Mouse (Mus musculus): ENCODE results near the gene Acad8. TPM values are rescaled to one million over a fixed set of nuclear protein-coding genes. Genes with fewer than 3 reads are reported as not detected.

Gene Acad8
- polyA plus RNA-seq (2016; fragmentation: Nextera tagmentation; extraction: Ambion mirVana): 36.8 and 38.3 TPM in 2 replicates

DNA sequence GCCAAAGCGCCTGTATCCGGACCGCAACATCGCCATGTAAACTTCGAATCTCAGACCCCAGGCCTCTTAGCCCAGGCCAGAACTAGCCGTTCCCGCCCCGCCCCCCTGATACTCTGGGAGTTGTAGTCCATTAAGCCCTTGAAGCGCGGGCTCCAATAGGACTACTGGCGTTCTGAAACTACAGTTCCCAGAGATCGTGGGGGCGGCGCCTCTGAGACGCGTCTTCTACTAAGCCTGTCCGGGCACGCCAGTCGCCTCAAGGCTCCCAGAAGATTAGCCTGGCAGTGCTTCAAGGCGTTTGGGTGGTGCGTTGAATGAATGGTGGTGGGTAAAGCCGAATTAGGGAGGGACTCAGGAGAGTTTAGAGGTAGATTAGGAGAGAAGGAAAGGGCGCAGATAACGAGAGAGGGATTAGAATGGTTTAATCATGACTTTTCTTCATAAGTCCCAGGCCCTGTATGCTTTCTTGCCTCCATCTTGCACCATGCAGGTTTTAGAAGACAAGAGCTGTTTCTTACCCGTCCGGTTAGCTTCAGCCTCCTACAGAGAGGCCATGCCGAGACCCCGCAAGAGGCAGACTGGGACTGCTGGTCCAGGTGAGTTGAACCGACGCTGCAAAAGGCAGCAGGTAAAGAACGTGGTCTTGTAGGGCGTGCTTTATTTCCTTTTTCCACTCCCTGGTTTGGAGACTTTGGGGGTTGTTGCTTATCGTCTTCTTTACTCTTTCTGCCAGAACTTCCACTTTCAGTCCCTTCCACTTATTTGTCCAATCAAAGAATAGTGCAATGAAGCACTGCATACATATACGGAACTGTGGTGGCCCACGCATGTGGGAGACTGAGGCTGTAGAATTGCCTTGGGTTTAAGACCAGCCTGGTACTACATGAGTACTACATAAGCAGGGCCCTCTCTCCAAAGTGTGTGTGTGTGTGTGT is at the start of gene Acad8, which contains the start of gene Thyn1:
Gene Acad8 (minus strand): TSS at position 106 of the 935 bp plus-strand sequence.
Gene Thyn1 (plus strand): TSS at position 250 of the 935 bp plus-strand sequence.
- peaks cover 19% of the 10 kb centered on the region for H3K36me3 ChIP-seq
- peak within 1 kb of the TSS; percentile 78 for H3K4me2 ChIP-seq (replicated peaks)
- WGBS: 1% methylated on average over 34 of the region's 35 CpGs
- peak within 1 kb of the TSS; percentile 68 for H3K4me3 ChIP-seq
- H3K4me1 ChIP-seq: peaks cover 20% of the 10 kb centered on the region
- 0 out of 2 replicates have a peak within 1 kb of the TSS, but pooled peaks have one; percentile 15 for H3K27ac ChIP-seq (replicated peaks)
- H3K9ac ChIP-seq (replicated peaks): peak within 1 kb of the TSS; percentile 69
- ATAC-seq (ENCODE audit: low FRiP score, low read depth): peak; percentile 100
- no peaks in the 10 kb centered on the region for H3K27me3 ChIP-seq
- no peaks in the 10 kb centered on the region for H3K9me3 ChIP-seq

DNA sequence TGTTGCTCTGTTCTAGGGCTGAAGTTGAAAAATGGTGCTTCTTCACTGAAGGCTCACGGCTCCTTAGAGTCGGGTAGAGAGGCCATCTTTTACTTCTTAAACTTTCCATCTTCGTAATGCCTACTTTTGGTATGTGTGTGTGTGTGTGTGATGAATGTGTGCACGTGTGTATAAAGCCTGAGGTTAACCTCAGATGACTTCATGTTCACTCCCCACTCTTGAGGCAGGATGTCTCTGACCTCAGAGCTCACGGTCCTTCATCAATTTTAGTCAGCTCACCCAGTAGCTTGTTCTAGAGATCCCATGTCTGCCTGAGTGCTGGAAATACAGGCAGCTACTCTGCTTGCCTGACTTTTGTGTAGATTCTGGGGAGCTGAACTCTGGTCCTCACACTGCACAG is 44.5 kb upstream of the Acad8 start:
- H3K9ac ChIP-seq (replicated peaks): no peak overlapping the region
- no peaks in the 10 kb centered on the region for H3K27me3 ChIP-seq
- ATAC-seq (ENCODE audit: low FRiP score, low read depth): no peak
- H3K4me2 ChIP-seq (replicated peaks): no peak overlapping the region
- H3K27ac ChIP-seq (replicated peaks): no peak overlapping the region
- peaks cover 94% of the 10 kb centered on the region for H3K36me3 ChIP-seq
- H3K4me3 ChIP-seq: no peak overlapping the region
- H3K9me3 ChIP-seq: no peaks in the 10 kb centered on the region
- 96% methylated on average over 5 of the region's 5 CpGs for WGBS
- H3K4me1 ChIP-seq: no peaks in the 10 kb centered on the region

DNA sequence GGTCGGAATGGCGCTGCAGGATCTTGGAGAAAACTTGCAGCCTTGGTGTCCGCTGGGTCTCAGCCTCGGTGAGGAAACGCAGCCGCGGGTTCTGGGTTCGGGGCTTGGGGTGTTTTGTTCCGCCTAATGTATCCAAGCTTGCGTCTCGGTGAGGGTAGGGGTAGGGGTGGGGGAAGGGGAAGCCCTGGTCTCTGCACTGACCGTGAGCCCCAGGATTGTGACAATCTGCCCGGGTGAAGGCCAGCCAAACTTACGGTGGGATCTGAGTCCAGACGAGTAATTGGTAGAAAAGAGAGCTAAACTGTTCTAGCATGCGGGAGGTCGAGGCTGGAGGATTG is 31.4 kb upstream of the Acad8 start:
- Histone ChIP-seq H3K4me3 (peak overlapping the region; percentile 98), H3K36me3 (0 out of 2 replicates have a peak, but pooled peaks cover 5% of the 10 kb centered on the region), H3K27me3 (no peaks in the 10 kb centered on the region), H3K9me3 (no peaks in the 10 kb centered on the region), H3K9ac (replicated peaks) (peak overlapping the region; percentile 65), H3K27ac (replicated peaks) (no peak overlapping the region), H3K4me2 (replicated peaks) (peak overlapping the region; percentile 90), H3K4me1 (peaks cover 43% of the 10 kb centered on the region)
- 0% methylated on average over 17 of the region's 17 CpGs for WGBS
- no peak; the same call in none of the 2 replicates for ATAC-seq (ENCODE audit: low FRiP score, low read depth)

DNA sequence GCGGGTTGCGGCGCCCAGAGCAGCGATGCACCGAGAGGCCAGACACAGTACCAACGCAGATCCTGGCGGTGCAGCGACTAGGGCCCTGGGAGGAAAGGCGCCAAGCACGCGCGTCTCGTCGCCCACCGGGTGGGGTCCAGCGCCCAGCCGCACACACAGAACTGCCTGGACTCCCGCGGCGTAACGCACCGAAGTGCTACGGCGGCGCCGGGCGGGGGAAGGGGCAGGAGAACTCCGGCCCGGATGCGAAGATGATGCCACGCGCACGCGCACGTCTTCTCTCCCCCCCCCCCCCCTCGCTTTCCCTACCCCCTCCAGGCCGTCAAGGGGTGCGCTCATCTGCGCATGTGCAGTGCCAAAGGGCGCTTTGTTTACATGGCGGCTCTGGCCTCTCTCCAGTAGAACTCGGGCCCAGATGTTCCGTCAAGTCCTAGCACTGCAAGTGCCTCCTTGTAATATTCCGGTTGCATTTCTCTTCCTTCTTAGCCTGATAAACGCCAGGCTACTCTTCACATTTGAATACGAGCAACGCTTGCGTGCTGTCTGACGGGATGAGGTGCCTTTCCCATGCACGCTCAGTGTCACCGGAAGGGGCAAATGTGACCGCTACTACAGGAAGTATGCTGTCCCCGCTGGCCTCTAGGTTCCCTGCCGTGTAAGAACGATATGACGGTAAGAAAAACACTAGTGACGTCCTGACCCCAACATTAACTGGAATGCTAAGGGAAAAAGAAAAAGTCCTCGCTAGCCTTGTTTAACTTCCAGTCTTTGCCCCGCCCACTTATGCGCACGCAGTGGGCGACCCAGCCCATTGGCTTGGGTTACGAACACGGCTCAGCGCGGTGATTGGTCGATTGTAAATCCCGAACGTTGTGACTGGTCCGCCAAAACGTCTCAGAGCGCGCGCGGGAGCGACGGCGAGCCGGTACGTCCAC is 30.7 kb upstream of the Acad8 start, which contains the start of the genes Vps26b and Ncapd3:
Gene Vps26b (minus strand): TSS at position 238 of the 935 bp plus-strand sequence.
Gene Ncapd3 (plus strand): TSS at position 348 of the 935 bp plus-strand sequence.
- peak; percentile 93 for ATAC-seq (ENCODE audit: low FRiP score, low read depth)
- Histone ChIP-seq H3K27me3 (no peaks in the 10 kb centered on the region), H3K27ac (replicated peaks) (peak within 1 kb of the TSS; percentile 93), H3K9ac (replicated peaks) (peak within 1 kb of the TSS; percentile 96), H3K4me3 (peak within 1 kb of the TSS; percentile 98), H3K9me3 (no peaks in the 10 kb centered on the region), H3K4me1 (peaks cover 43% of the 10 kb centered on the region), H3K36me3 (0 out of 2 replicates have a peak, but pooled peaks cover 6% of the 10 kb centered on the region), H3K4me2 (replicated peaks) (peak within 1 kb of the TSS; percentile 90)
- under 1% methylated on average over 70 of the region's 80 CpGs for WGBS

DNA sequence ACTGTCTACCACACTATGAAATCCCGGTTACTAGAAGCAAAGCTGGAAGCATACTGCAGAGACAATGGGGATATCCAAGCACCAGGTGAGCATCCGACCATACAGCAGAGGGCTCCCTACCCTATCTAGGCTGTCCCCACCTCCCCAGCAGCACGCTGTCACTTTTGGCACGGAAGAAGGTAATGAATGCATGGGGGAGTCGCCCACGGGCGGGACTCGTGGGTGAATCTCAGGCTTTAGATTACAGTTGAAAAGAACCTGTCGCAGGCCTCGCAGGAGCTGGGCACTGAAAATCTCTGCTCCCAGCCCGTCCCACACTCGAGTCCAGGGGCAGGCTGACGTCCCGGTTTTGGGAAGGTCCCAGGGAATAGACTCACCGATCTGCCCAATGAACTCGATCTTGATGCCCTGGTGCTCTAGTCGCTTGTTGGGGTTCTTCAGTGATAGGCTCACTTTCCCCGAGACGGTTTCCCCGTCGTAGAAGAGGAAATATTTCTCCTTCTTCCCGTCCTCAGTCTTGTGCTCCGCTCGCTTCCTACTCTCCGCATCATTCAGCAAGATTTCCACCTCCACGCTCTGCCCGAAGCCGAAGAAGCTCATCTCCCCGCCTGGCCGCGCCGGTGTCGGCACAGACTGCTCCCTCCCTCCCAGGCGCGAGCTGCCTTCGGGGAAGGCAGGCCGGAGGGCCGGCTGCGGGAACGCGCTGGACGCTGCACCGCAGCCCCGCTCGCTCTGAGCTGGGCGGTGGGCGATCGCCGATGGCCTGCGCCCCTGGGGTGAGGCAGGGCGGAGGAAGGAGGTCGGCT is 29.9 kb upstream of the Acad8 start:
- Histone ChIP-seq H3K9ac (replicated peaks) (peak overlapping the region; percentile 96), H3K9me3 (no peaks in the 10 kb centered on the region), H3K27me3 (no peaks in the 10 kb centered on the region), H3K27ac (replicated peaks) (peak overlapping the region; percentile 93), H3K4me3 (peak overlapping the region; percentile 98), H3K4me1 (peaks cover 43% of the 10 kb centered on the region), H3K4me2 (replicated peaks) (peak overlapping the region; percentile 90), H3K36me3 (0 out of 2 replicates have a peak, but pooled peaks cover 6% of the 10 kb centered on the region)
- peak; percentile 24; the same call in 1 of the 2 replicates for ATAC-seq (ENCODE audit: low FRiP score, low read depth)
- under 1% methylated on average over 51 of the region's 52 CpGs for WGBS

DNA sequence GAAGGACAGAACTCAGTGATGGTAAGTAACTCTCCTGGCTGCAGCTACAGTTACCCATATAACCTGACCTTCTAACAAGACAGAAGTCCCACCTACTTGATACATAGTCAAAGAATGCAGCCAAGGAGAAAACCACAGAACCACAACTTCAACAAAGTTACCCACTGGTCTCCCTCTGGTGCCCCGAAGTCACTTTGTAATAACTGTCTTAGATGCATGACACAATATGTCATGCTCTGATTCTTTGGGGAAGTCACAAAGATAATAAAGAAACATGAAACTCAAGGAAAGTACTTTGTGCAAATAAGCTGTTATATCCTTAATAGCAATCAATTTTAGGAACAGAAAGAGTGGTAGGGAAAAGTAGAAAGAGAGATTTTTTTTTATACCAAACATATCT is 27.3 kb upstream of the Acad8 start:
- H3K4me2 ChIP-seq (replicated peaks): 0 out of 2 replicates have a peak overlapping the region, but pooled peaks have one; percentile 90
- peaks cover 34% of the 10 kb centered on the region for H3K4me1 ChIP-seq
- no peaks in the 10 kb centered on the region for H3K9me3 ChIP-seq
- no peak overlapping the region for H3K4me3 ChIP-seq
- no peak for ATAC-seq (ENCODE audit: low FRiP score, low read depth)
- no peaks in the 10 kb centered on the region for H3K27me3 ChIP-seq
- no peak overlapping the region for H3K9ac ChIP-seq (replicated peaks)
- 0 out of 2 replicates have a peak, but pooled peaks cover 6% of the 10 kb centered on the region for H3K36me3 ChIP-seq
- 85% methylated on average over 1 of the region's 1 CpGs for WGBS
- no peak overlapping the region for H3K27ac ChIP-seq (replicated peaks)

DNA sequence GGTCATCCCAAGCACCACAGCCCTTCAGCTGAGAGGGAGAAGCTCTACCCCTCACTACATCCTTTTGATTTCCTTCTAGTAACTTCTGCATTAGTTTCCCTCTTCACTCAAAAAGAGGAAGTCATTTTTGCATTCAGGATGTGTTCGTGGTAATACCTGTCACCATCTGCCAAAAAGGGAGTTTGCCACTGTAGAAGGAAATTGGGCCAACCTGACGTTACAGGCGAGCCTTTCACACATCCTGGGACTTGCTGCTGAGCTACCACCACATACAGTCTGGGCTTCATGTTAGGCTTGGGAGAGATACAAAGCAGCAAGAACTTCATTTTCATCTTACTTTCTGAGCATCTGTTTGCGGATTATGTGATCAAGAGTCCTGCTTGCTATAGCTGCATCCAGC is 24.3 kb upstream of the Acad8 start:
- no peak overlapping the region for H3K4me3 ChIP-seq
- 93% methylated on average over 4 of the region's 4 CpGs for WGBS
- H3K27ac ChIP-seq (replicated peaks): no peak overlapping the region
- no peak overlapping the region for H3K4me2 ChIP-seq (replicated peaks)
- no peaks in the 10 kb centered on the region for H3K9me3 ChIP-seq
- peaks cover 17% of the 10 kb centered on the region for H3K36me3 ChIP-seq
- H3K4me1 ChIP-seq: peaks cover 23% of the 10 kb centered on the region
- no peak overlapping the region for H3K9ac ChIP-seq (replicated peaks)
- ATAC-seq (ENCODE audit: low FRiP score, low read depth): no peak
- no peaks in the 10 kb centered on the region for H3K27me3 ChIP-seq

DNA sequence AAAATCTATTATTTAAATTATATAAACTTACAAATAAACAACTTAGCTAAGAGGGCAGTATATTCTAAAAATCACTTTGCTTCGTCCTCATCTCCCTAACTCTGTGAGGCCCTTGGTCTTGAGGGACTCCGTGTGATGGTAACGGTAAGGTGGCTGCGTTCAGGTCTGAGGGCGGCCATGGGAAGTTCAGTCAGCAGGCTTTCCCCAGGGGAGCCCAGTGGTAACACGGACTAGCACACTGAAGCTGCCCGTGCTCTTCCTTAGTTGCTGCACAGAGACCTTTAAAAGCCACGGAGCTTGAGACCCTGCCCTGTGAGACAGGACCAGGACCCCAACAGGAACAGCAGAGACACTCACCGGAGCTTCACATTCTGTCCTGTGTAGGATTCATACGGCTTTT is 19.6 kb upstream of the Acad8 start:
- Histone ChIP-seq H3K9ac (replicated peaks) (no peak overlapping the region), H3K36me3 (peaks cover 54% of the 10 kb centered on the region), H3K4me2 (replicated peaks) (no peak overlapping the region), H3K4me3 (no peak overlapping the region), H3K9me3 (no peaks in the 10 kb centered on the region), H3K27me3 (no peaks in the 10 kb centered on the region), H3K27ac (replicated peaks) (no peak overlapping the region), H3K4me1 (no peaks in the 10 kb centered on the region)
- ATAC-seq (ENCODE audit: low FRiP score, low read depth): no peak
- 95% methylated on average over 10 of the region's 10 CpGs for WGBS

DNA sequence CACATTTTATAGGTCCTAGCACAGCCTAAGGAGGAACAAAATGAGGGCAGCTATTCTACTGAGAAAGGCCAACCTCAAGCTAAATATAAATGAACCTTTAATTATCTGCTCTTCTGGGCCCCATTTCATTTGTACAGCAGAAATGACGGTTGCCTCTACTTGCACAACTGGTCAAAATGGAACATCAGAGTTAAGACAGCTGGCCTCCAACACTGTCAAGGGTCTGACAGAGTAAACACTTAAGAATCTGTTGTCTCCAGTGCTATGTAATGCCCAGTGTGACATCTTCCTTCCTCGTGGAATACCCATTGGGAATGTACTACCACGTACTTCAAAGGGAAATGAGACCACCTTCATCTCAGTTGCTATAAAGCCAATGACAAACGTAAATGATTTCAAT is 12.2 kb upstream of the Acad8 start:
- no peaks in the 10 kb centered on the region for H3K4me1 ChIP-seq
- H3K27ac ChIP-seq (replicated peaks): no peak overlapping the region
- H3K4me3 ChIP-seq: no peak overlapping the region
- no peak overlapping the region for H3K9ac ChIP-seq (replicated peaks)
- no peaks in the 10 kb centered on the region for H3K9me3 ChIP-seq
- 93% methylated on average over 4 of the region's 4 CpGs for WGBS
- H3K4me2 ChIP-seq (replicated peaks): no peak overlapping the region
- peaks cover 96% of the 10 kb centered on the region for H3K36me3 ChIP-seq
- no peak for ATAC-seq (ENCODE audit: low FRiP score, low read depth)
- no peaks in the 10 kb centered on the region for H3K27me3 ChIP-seq

DNA sequence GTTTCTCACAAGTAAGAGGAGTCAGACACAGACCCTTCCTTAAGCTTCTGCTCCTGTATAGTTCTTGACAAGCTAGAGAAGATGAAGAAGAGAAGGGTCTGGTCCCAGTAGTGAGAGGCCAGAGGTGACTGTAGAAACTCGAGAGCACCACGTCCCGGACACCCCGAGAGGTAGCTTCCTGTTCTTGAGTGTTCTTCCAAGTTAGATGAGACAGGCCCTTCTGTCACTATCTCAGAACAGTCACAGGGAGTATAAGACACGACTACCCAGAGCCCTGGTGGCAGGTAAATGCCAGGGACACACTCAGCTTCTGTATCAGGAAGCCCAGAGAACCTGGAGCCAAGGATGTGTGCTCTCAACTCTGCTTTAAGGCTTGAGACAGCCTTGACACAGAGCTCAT is 9.9 kb upstream of the Acad8 start:
- Histone ChIP-seq H3K4me1 (no peaks in the 10 kb centered on the region), H3K36me3 (peaks cover 96% of the 10 kb centered on the region), H3K4me3 (no peak overlapping the region), H3K9ac (replicated peaks) (no peak overlapping the region), H3K9me3 (no peaks in the 10 kb centered on the region), H3K27ac (replicated peaks) (no peak overlapping the region), H3K27me3 (no peaks in the 10 kb centered on the region), H3K4me2 (replicated peaks) (no peak overlapping the region)
- ATAC-seq (ENCODE audit: low FRiP score, low read depth): no peak
- 88% methylated on average over 5 of the region's 5 CpGs for WGBS

DNA sequence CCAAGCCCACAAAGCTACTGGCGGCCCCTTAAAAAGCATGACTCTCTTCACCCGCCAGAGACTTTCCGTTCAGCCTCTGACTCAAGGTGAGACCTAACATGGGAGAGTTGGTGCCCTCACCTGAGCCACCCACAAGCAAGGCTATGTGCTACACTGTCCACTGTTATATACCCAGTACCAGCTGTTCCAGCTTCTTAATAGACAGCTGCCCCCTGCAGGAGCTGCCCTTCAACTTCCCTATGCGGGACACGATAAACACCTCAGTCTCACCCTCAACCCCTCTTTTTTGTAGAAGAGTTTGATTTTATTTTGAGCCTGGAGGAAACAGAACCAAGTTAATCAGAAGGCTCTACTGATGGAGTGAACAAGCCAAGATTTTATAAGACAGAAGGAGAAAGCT is 7.5 kb upstream of the Acad8 start:
- Histone ChIP-seq H3K4me2 (replicated peaks) (no peak overlapping the region), H3K36me3 (peaks cover 86% of the 10 kb centered on the region), H3K9ac (replicated peaks) (no peak overlapping the region), H3K9me3 (no peaks in the 10 kb centered on the region), H3K27me3 (no peaks in the 10 kb centered on the region), H3K4me3 (no peak overlapping the region), H3K4me1 (no peaks in the 10 kb centered on the region), H3K27ac (replicated peaks) (no peak overlapping the region)
- ATAC-seq (ENCODE audit: low FRiP score, low read depth): no peak
- 92% methylated on average over 5 of the region's 5 CpGs for WGBS

Measured in midbrain, embryonic 12.5 days (tissue).